Mouse (Mus musculus): ENCODE measurements around the gene Piga. TPM values are rescaled to one million over a fixed set of nuclear protein-coding genes. Genes with fewer than 3 reads are reported as not detected.
A peak's percentile ranks its signal among the peaks of the same experiment; 100 is the strongest.

The Piga gene
- polyA plus RNA-seq (2021), result 7.8 TPM

GRCm38 (mm10) chrX:164419471-164419939 lies at the start of gene Piga:
Gene Piga, plus strand, starts transcription at chrX:164419787.
- in situ Hi-C loops (cut with MboI; ENCODE audit: low pct_unique_long_range_greater_than_20kb), result no loop called here
- TF ChIP-seq CTCF (IDR thresholded peaks at IDR 0.05), result no peak
- peak; percentile 97 for ATAC-seq
- POLR2A ChIA-PET, result no interaction called here
- peak; percentile 62 for DNase-seq (ENCODE audit: low read depth, low spot score)
- H3K27me3 ChIP-seq, result peaks cover 8% of the 10 kb centered on the region
- CTCF ChIA-PET, result interaction anchor here (0.6 kb wide), 1 partner anchor 1455 kb away, joined by 4 read pairs; the partner anchor contains the start of gene S100g

GRCm38 (mm10) chrX:164370576-164370975 lies 49.0 kb upstream of the Piga start:
- ATAC-seq (no peak), DNase-seq (ENCODE audit: low read depth, low spot score) (no peak)
- no peaks in the 10 kb centered on the region for H3K27me3 ChIP-seq
- no peak for TF ChIP-seq CTCF (IDR thresholded peaks at IDR 0.05)
- in situ Hi-C loops (cut with MboI; ENCODE audit: low pct_unique_long_range_greater_than_20kb), result no loop called here
- ChIA-PET CTCF (no interaction called here), POLR2A (no interaction called here)

- in situ Hi-C loops (cut with MboI; ENCODE audit: low pct_unique_long_range_greater_than_20kb), result no loop called here
- DNase-seq (ENCODE audit: low read depth, low spot score) (no peak), ATAC-seq (peak; percentile 51)
- no peak for TF ChIP-seq CTCF (IDR thresholded peaks at IDR 0.05)
- ChIA-PET CTCF (interaction anchor here (1.0 to 1.2 kb wide), 3 partner anchors 11 to 189 kb away, joined by 3 to 6 read pairs (median 3); no protein-coding TSS in a partner anchor), POLR2A (no interaction called here)
- peaks cover 18% of the 10 kb centered on the region for H3K27me3 ChIP-seq
Measured at GRCm38 (mm10) chrX:164373081-164373480, 46.5 kb upstream of the Piga start, which contains the start of gene Vegfd. Gene Vegfd, plus strand, starts transcription at chrX:164373378.

- peaks cover 18% of the 10 kb centered on the region for H3K27me3 ChIP-seq
- CTCF ChIA-PET, result interaction anchor here (1.6 kb wide), 1 partner anchor 9 kb away, joined by 4 read pairs; no protein-coding TSS in a partner anchor
- POLR2A ChIA-PET, result interaction anchor here (0.7 to 1.0 kb wide), 2 partner anchors 15 to 431 kb away, joined by 3 read pairs; no protein-coding TSS in a partner anchor
- ATAC-seq, result no peak
- TF ChIP-seq CTCF (IDR thresholded peaks at IDR 0.05), result peak; percentile 28
- no peak for DNase-seq (ENCODE audit: low read depth, low spot score)
- in situ Hi-C loops (cut with MboI; ENCODE audit: low pct_unique_long_range_greater_than_20kb), result no loop called here
Measured at GRCm38 (mm10) chrX:164374586-164374985, 45.0 kb upstream of the Piga start.

GRCm38 (mm10) chrX:164379721-164380120 lies 39.9 kb upstream of the Piga start:
- ChIA-PET POLR2A (no interaction called here), CTCF (no interaction called here)
- ATAC-seq, result no peak
- in situ Hi-C loops (cut with MboI; ENCODE audit: low pct_unique_long_range_greater_than_20kb), result no loop called here
- TF ChIP-seq CTCF (IDR thresholded peaks at IDR 0.05), result no peak
- peaks cover 27% of the 10 kb centered on the region for H3K27me3 ChIP-seq
- DNase-seq (ENCODE audit: low read depth, low spot score), result no peak

- in situ Hi-C loops (cut with MboI; ENCODE audit: low pct_unique_long_range_greater_than_20kb), result no loop called here
- ATAC-seq (peak; percentile 96), DNase-seq (ENCODE audit: low read depth, low spot score) (no peak)
- no peak for TF ChIP-seq CTCF (IDR thresholded peaks at IDR 0.05)
- POLR2A ChIA-PET, result interaction anchor here (0.7 kb wide), 1 partner anchor 38 kb away, joined by 4 read pairs; no protein-coding TSS in a partner anchor
- CTCF ChIA-PET, result no interaction called here
- H3K27me3 ChIP-seq, result peaks cover 25% of the 10 kb centered on the region
Measured at GRCm38 (mm10) chrX:164381618-164382408, 37.8 kb upstream of the Piga start.

- peaks cover 22% of the 10 kb centered on the region for H3K27me3 ChIP-seq
- ATAC-seq, result no peak
- TF ChIP-seq CTCF (IDR thresholded peaks at IDR 0.05), result no peak
- no peak for DNase-seq (ENCODE audit: low read depth, low spot score)
- ChIA-PET CTCF (no interaction called here), POLR2A (no interaction called here)
- in situ Hi-C loops (cut with MboI; ENCODE audit: low pct_unique_long_range_greater_than_20kb), result no loop called here
Measured at GRCm38 (mm10) chrX:164394091-164394490, 25.5 kb upstream of the Piga start.

- CTCF ChIA-PET, result interaction anchor here (2.0 kb wide), 1 partner anchor 215 kb away, joined by 8 read pairs; no protein-coding TSS in a partner anchor
- ATAC-seq, result no peak
- in situ Hi-C loops (cut with MboI; ENCODE audit: low pct_unique_long_range_greater_than_20kb), result loop anchor here (5.0 kb wide), 1 partner anchor 211 kb away; no protein-coding TSS in a partner anchor
- DNase-seq (ENCODE audit: low read depth, low spot score), result no peak
- POLR2A ChIA-PET, result no interaction called here
- H3K27me3 ChIP-seq, result peaks cover 23% of the 10 kb centered on the region
- TF ChIP-seq CTCF (IDR thresholded peaks at IDR 0.05), result peak; percentile 29
Measured at GRCm38 (mm10) chrX:164398456-164398855, 21.1 kb upstream of the Piga start.

- DNase-seq (ENCODE audit: low read depth, low spot score), result no peak
- POLR2A ChIA-PET, result no interaction called here
- no peak for TF ChIP-seq CTCF (IDR thresholded peaks at IDR 0.05)
- no peak for ATAC-seq
- peaks cover 12% of the 10 kb centered on the region for H3K27me3 ChIP-seq
- in situ Hi-C loops (cut with MboI; ENCODE audit: low pct_unique_long_range_greater_than_20kb), result no loop called here
- CTCF ChIA-PET, result interaction anchor here (0.9 kb wide), 1 partner anchor 12 kb away, joined by 3 read pairs; no protein-coding TSS in a partner anchor
Measured at GRCm38 (mm10) chrX:164405080-164405649, 14.4 kb upstream of the Piga start.

GRCm38 (mm10) chrX:164406133-164407022 lies 13.2 kb upstream of the Piga start:
- in situ Hi-C loops (cut with MboI; ENCODE audit: low pct_unique_long_range_greater_than_20kb), result no loop called here
- POLR2A ChIA-PET, result no interaction called here

More at GRCm38 (mm10) chrX:164406133-164407022, 13.2 kb upstream of the Piga start:
- CTCF ChIA-PET, result interaction anchor here (0.9 kb wide), 1 partner anchor 11 kb away, joined by 3 read pairs; no protein-coding TSS in a partner anchor
- peaks cover 17% of the 10 kb centered on the region for H3K27me3 ChIP-seq
- no peak for TF ChIP-seq CTCF (IDR thresholded peaks at IDR 0.05)
- DNase-seq (ENCODE audit: low read depth, low spot score) (no peak), ATAC-seq (no peak)
